Mouse (Mus musculus) B cell, adult (primary cell): Measurements from ENCODE around the gene Sphk2. TPM values are rescaled to one million over a fixed set of nuclear protein-coding genes. Genes with fewer than 3 reads are reported as not detected.

ENCODE experiments used
- total RNA-seq: library from RNA; stranded (reverse); gene quantifications from 4 replicates; pipeline ENCODE4 v1.2.4, GENCODE M21; 2023; ENCODE audit not compliant: inconsistent age

Sphk2 gene
- 30.8 to 37.6 TPM (median 33.8 TPM) in 4 replicates for total RNA-seq

GRCm38 (mm10) chr7:45717918-45718297 is at the start of gene Sphk2:
Sphk2 (minus strand) TSS chr7:45718002.

GRCm38 (mm10) chr7:45725713-45726112 is 7.9 kb upstream of the Sphk2 start, which contains the start of gene Spaca4:
Spaca4 (minus strand) TSS chr7:45725813.

GRCm38 (mm10) chr7:45720413-45721233 is 2.8 kb upstream of the Sphk2 start, which contains the start of gene Fam83e:
Fam83e (plus strand) TSS chr7:45721212.

GRCm38 (mm10) chr7:45715090-45715708 is 2.6 kb downstream of the Sphk2 start, which contains the start of gene Rpl18:
Rpl18 (plus strand) TSS chr7:45715457.

GRCm38 (mm10) chr7:45704730-45705442 is 12.9 kb downstream of the Sphk2 start, which contains the start of gene Dbp:
Dbp (plus strand) TSS chr7:45705088.

GRCm38 (mm10) chr7:45699523-45700141 is 18.2 kb downstream of the Sphk2 start, which contains the start of gene Car11:
Car11 (plus strand) TSS chr7:45699843.

GRCm38 (mm10) chr7:45693921-45694591 is 23.7 kb downstream of the Sphk2 start, which contains the start of gene Sec1:
Sec1 (minus strand) TSS chr7:45694402.

GRCm38 (mm10) chr7:45683396-45684050 is 34.3 kb downstream of the Sphk2 start, which contains the start of gene Ntn5:
Ntn5 (plus strand) TSS chr7:45684022.

GRCm38 (mm10) chr7:45666161-45666560 is 51.6 kb downstream of the Sphk2 start, which contains the start of gene Fut2:
Fut2 (minus strand) TSS chr7:45666394.

Other genes with a start within 250 kb of the Sphk2 start
- not detected in 4 replicates for gene Tulp2, start 236.1 kb downstream of the Sphk2 start, total RNA-seq
- 0.77 to 1.8 TPM (median 0.98 TPM) in 4 replicates for gene Gm45808, start 231.2 kb downstream of the Sphk2 start, total RNA-seq
- 2.9 to 3.9 TPM (median 3.5 TPM) in 4 replicates for gene Dhdh, start 229.2 kb downstream of the Sphk2 start, total RNA-seq
- 76.1 to 93.0 TPM (median 84.2 TPM) in 4 replicates for gene Nucb1, start 207.6 kb downstream of the Sphk2 start, total RNA-seq
- gene Ppp1r15a, start 191.7 kb downstream of the Sphk2 start, total RNA-seq: 1,362 to 1,471 TPM (median 1,417 TPM) in 4 replicates
- gene Plekha4, start 191.7 kb downstream of the Sphk2 start, total RNA-seq: 0.83 to 4.6 TPM (median 2.2 TPM) in 4 replicates
- gene Hsd17b14, start 163.1 kb downstream of the Sphk2 start, total RNA-seq: not detected in 4 replicates
- gene Bcat2, start 147.8 kb downstream of the Sphk2 start, total RNA-seq: 27.1 to 39.9 TPM (median 32.9 TPM) in 4 replicates
- not detected in 4 replicates for gene Fgf21, start 102.5 kb downstream of the Sphk2 start, total RNA-seq
- gene Fut1, start 100.7 kb downstream of the Sphk2 start, total RNA-seq: not detected in 4 replicates
- not detected in 4 replicates for gene Izumo1, start 96.2 kb downstream of the Sphk2 start, total RNA-seq
- 0.27 to 0.35 TPM in 2 of 4 replicates, not detected in the others for gene Rasip1, start 90.5 kb downstream of the Sphk2 start, total RNA-seq
- gene Mamstr, start 78.0 kb downstream of the Sphk2 start, total RNA-seq: not detected in 4 replicates
- gene Fut2, start 51.6 kb downstream of the Sphk2 start, total RNA-seq: not detected in 4 replicates
- gene Ntn5, start 34.0 kb downstream of the Sphk2 start, total RNA-seq: 0.42 TPM in 1 of 4 replicates, not detected in the others
- gene Sec1, start 23.6 kb downstream of the Sphk2 start, total RNA-seq: 0.27 TPM in 1 of 4 replicates, not detected in the others
- not detected in 4 replicates for gene Car11, start 18.2 kb downstream of the Sphk2 start, total RNA-seq
- gene Dbp, start 12.9 kb downstream of the Sphk2 start, total RNA-seq: 17.8 to 20.5 TPM (median 19.0 TPM) in 4 replicates
- gene Rpl18, start 2.5 kb downstream of the Sphk2 start, total RNA-seq: 2,003 to 2,338 TPM (median 2,227 TPM) in 4 replicates
- 0.77 to 1.7 TPM (median 1.3 TPM) in 4 replicates for gene Fam83e, start 3.2 kb upstream of the Sphk2 start, total RNA-seq
- gene Spaca4, start 7.8 kb upstream of the Sphk2 start, total RNA-seq: not detected in 4 replicates
- 0.19 to 0.27 TPM (median 0.21 TPM) in 3 of 4 replicates, not detected in the other for gene Lmtk3, start 65.7 kb upstream of the Sphk2 start, total RNA-seq
- 1.3 to 1.9 TPM in 2 of 4 replicates, not detected in the others for gene Sult2b1, start 66.7 kb upstream of the Sphk2 start, total RNA-seq
- 136 to 151 TPM (median 143 TPM) in 4 replicates for gene Cyth2, start 96.6 kb upstream of the Sphk2 start, total RNA-seq
- gene Kcnj14, start 106.8 kb upstream of the Sphk2 start, total RNA-seq: 1.8 to 5.1 TPM (median 3.7 TPM) in 4 replicates
- 26.1 to 38.5 TPM (median 31.5 TPM) in 4 replicates for gene Grwd1, start 112.9 kb upstream of the Sphk2 start, total RNA-seq
- 58.3 to 59.3 TPM (median 58.7 TPM) in 4 replicates for gene Kdelr1, start 154.8 kb upstream of the Sphk2 start, total RNA-seq
- gene Grin2d, start 160.4 kb upstream of the Sphk2 start, total RNA-seq: 0.29 to 0.55 TPM (median 0.35 TPM) in 4 replicates
- gene Syngr4, start 178.7 kb upstream of the Sphk2 start, total RNA-seq: not detected in 4 replicates
- 5.5 to 10.0 TPM (median 7.1 TPM) in 4 replicates for gene Tmem143, start 178.9 kb upstream of the Sphk2 start, total RNA-seq
- gene Emp3, start 203.4 kb upstream of the Sphk2 start, total RNA-seq: 184 to 230 TPM (median 195 TPM) in 4 replicates
- 5.8 to 10.9 TPM (median 8.7 TPM) in 4 replicates for gene Ccdc114, start 206.1 kb upstream of the Sphk2 start, total RNA-seq